30 mouse cellular contexts compared by ENCODE assay signal in genomic region chr11:58804393-58804792, GRCm38 (mm10). TPM values are rescaled to one million over a fixed set of nuclear protein-coding genes. Genes with fewer than 3 reads are reported as not detected.
"Had no signal": no experiment of that assay in that cellular context is flagged by ENCODE, and none has a peak within 500 bp of the region (broad histone marks: within the 10 kb centered on the region; RNA-seq: fewer than 3 reads in every experiment).

No protein-coding gene starts in this region.

- H3K4me1 ChIP-seq: limb, embryonic 12.5 days; limb, embryonic 15.5 days had no signal

- H3K4me2 ChIP-seq: limb, embryonic 12.5 days; limb, embryonic 15.5 days; liver, embryonic 13.5 days; midbrain, embryonic 12.5 days; midbrain, embryonic 15.5 days; neural tube, embryonic 12.5 days; neural tube, embryonic 15.5 days had no signal

- H3K27me3 ChIP-seq: limb, embryonic 12.5 days; limb, embryonic 15.5 days; liver, embryonic 13.5 days; midbrain, embryonic 12.5 days; midbrain, embryonic 15.5 days; neural tube, embryonic 12.5 days; neural tube, embryonic 15.5 days had no signal

- H3K27ac ChIP-seq: kidney, postnatal 0 days; left cerebral cortex, adult 2 months; limb, embryonic 12.5 days; limb, embryonic 15.5 days; liver, embryonic 13.5 days; midbrain, embryonic 12.5 days; midbrain, embryonic 15.5 days; neural tube, embryonic 12.5 days; neural tube, embryonic 15.5 days had no signal

- DNase-seq: kidney, adult 2 months; kidney, postnatal 25 days; layer of hippocampus, postnatal 36 days; liver, embryonic 13.5 days; lung, adult 2 months; lung, postnatal 14 days; lung, postnatal 4 days; retina, postnatal 1 day; right cerebral cortex, postnatal 25 days; thymus, postnatal 25 days had no signal

- H3K9me3 ChIP-seq: limb, embryonic 12.5 days; limb, embryonic 15.5 days; liver, embryonic 13.5 days; midbrain, embryonic 12.5 days; midbrain, embryonic 15.5 days; neural tube, embryonic 12.5 days; neural tube, embryonic 15.5 days had no signal

- H3K9ac ChIP-seq: limb, embryonic 12.5 days; limb, embryonic 15.5 days; liver, embryonic 13.5 days; midbrain, embryonic 12.5 days; midbrain, embryonic 15.5 days; neural tube, embryonic 12.5 days; neural tube, embryonic 15.5 days had no signal

- ATAC-seq: inflammation-experienced regulatory T-cells, adult 6 months; midbrain, embryonic 15.5 days had no signal

- H3K4me3 ChIP-seq: left cerebral cortex, adult 2 months; limb, embryonic 12.5 days; limb, embryonic 15.5 days; liver, embryonic 13.5 days; midbrain, embryonic 12.5 days; midbrain, embryonic 15.5 days; neural tube, embryonic 12.5 days; neural tube, embryonic 15.5 days had no signal

- H3K36me3 ChIP-seq: limb, embryonic 12.5 days; limb, embryonic 15.5 days; liver, embryonic 13.5 days; midbrain, embryonic 12.5 days; midbrain, embryonic 15.5 days; neural tube, embryonic 12.5 days; neural tube, embryonic 15.5 days had no signal

RNA-seq across cellular contexts. Expression of gene Fam183b, which starts 2.6 kb away (rescaled TPM):
- total RNA-seq: megakaryocyte progenitor cell, adult 5-6 weeks; megakaryocyte-erythroid progenitor cell, adult 5-6 weeks had no signal
- polyA plus RNA-seq: inflammation-experienced regulatory T-cells, adult 6 months; kidney, adult 2 months; kidney, embryonic 14.5 days; limb, embryonic 12.5 days; limb, embryonic 15.5 days; liver, embryonic 13.5 days; spleen, adult 2 months had no signal

RNA-seq across cellular contexts. Expression of gene Olfr313, which starts 10.4 kb away (rescaled TPM):
- total RNA-seq: layer of hippocampus, adult 8-10 months; layer of hippocampus, postnatal 10 days; layer of hippocampus, postnatal 36 days; left cerebral cortex, adult 2 months; left cerebral cortex, postnatal 10 days; left cerebral cortex, postnatal 36 days; megakaryocyte progenitor cell, adult 5-6 weeks; megakaryocyte-erythroid progenitor cell, adult 5-6 weeks had no signal
- polyA plus RNA-seq: inflammation-experienced regulatory T-cells, adult 6 months; kidney, adult 2 months; kidney, embryonic 14.5 days; kidney, postnatal 0 days; limb, embryonic 12.5 days; limb, embryonic 15.5 days; liver, embryonic 13.5 days; liver, embryonic 16.5 days; lung, adult 2 months; lung, embryonic 16.5 days; midbrain, embryonic 12.5 days; midbrain, embryonic 15.5 days; neural tube, embryonic 12.5 days; neural tube, embryonic 15.5 days; spleen, adult 2 months had no signal

RNA-seq across cellular contexts. Expression of gene Olfr314, which starts 21.6 kb away (rescaled TPM):
- total RNA-seq: layer of hippocampus, adult 8-10 months; layer of hippocampus, postnatal 10 days; layer of hippocampus, postnatal 36 days; left cerebral cortex, adult 2 months; left cerebral cortex, postnatal 10 days; left cerebral cortex, postnatal 36 days; megakaryocyte progenitor cell, adult 5-6 weeks; megakaryocyte-erythroid progenitor cell, adult 5-6 weeks had no signal
- polyA plus RNA-seq: inflammation-experienced regulatory T-cells, adult 6 months; kidney, adult 2 months; kidney, embryonic 14.5 days; kidney, postnatal 0 days; limb, embryonic 12.5 days; limb, embryonic 15.5 days; liver, embryonic 13.5 days; liver, embryonic 16.5 days; lung, adult 2 months; lung, embryonic 16.5 days; midbrain, embryonic 12.5 days; midbrain, embryonic 15.5 days; neural tube, embryonic 12.5 days; neural tube, embryonic 15.5 days; spleen, adult 2 months; thymus, postnatal 0 days had no signal

RNA-seq across cellular contexts. Expression of gene Olfr312, which starts 24.6 kb away (rescaled TPM):
- total RNA-seq: layer of hippocampus, adult 8-10 months; layer of hippocampus, postnatal 10 days; layer of hippocampus, postnatal 36 days; left cerebral cortex, postnatal 10 days; left cerebral cortex, postnatal 36 days; megakaryocyte progenitor cell, adult 5-6 weeks; megakaryocyte-erythroid progenitor cell, adult 5-6 weeks had no signal
- polyA plus RNA-seq: kidney, adult 2 months; kidney, embryonic 14.5 days; kidney, postnatal 0 days; limb, embryonic 12.5 days; limb, embryonic 15.5 days; liver, embryonic 13.5 days; liver, embryonic 16.5 days; lung, adult 2 months; lung, embryonic 16.5 days; midbrain, embryonic 12.5 days; midbrain, embryonic 15.5 days; neural tube, embryonic 12.5 days; neural tube, embryonic 15.5 days; spleen, adult 2 months; thymus, postnatal 0 days had no signal

RNA-seq across cellular contexts. Expression of gene Olfr315, which starts 31.4 kb away (rescaled TPM):
- total RNA-seq: layer of hippocampus, adult 8-10 months; layer of hippocampus, postnatal 10 days; layer of hippocampus, postnatal 36 days; left cerebral cortex, adult 2 months; left cerebral cortex, postnatal 10 days; left cerebral cortex, postnatal 36 days; megakaryocyte progenitor cell, adult 5-6 weeks; megakaryocyte-erythroid progenitor cell, adult 5-6 weeks had no signal
- polyA plus RNA-seq: inflammation-experienced regulatory T-cells, adult 6 months; kidney, adult 2 months; kidney, embryonic 14.5 days; kidney, postnatal 0 days; limb, embryonic 12.5 days; limb, embryonic 15.5 days; liver, embryonic 13.5 days; liver, embryonic 16.5 days; lung, adult 2 months; lung, embryonic 16.5 days; midbrain, embryonic 12.5 days; midbrain, embryonic 15.5 days; neural tube, embryonic 12.5 days; neural tube, embryonic 15.5 days; spleen, adult 2 months; thymus, postnatal 0 days had no signal
